In genomic region chr8:117577883-117578282, GRCm38 (mm10) we compare ENCODE assay signal across 10 mouse cellular contexts.
DNase-seq lines count a peak whose midpoint lies in the region; ATAC-seq and TF ChIP-seq lines count a peak whose summit lies in the region.
"Had no signal": no experiment of that assay in that cellular context is flagged by ENCODE, and none has a peak within 500 bp of the region (broad histone marks: within the 10 kb centered on the region; RNA-seq: fewer than 3 reads in every experiment).

No protein-coding gene starts in this region.

- H3K36me3 ChIP-seq in midbrain, embryonic 11.5 days (ENCODE audit: control insufficient read depth, insufficient read depth, low read length): no peaks in the 10 kb centered on the region
- no peaks in the 10 kb centered on the region for H3K36me3 ChIP-seq in midbrain, embryonic 10.5 days
- H3K36me3 ChIP-seq: hindbrain, embryonic 12.5 days had no signal

- WGBS in midbrain, embryonic 11.5 days: 65% methylated on average over 10 of the region's 10 CpGs
- WGBS in midbrain, embryonic 10.5 days: 56% methylated on average over 10 of the region's 10 CpGs

- DNase-seq in gastrocnemius, adult 2 months: no peak
- DNase-seq in gastrocnemius, adult 18-20 months (ENCODE audit: low spot score): no peak
- DNase-seq in midbrain, embryonic 11.5 days (ENCODE audit: low spot score, missing footprints): peak; percentile 79
- DNase-seq in midbrain, embryonic 10.5 days (ENCODE audit: low spot score): no peak
- no peak for DNase-seq in brain, embryonic 14.5 days (ENCODE audit: low read depth)
- peak; percentile 17 for DNase-seq in thymus, postnatal 14 days
- no peak for DNase-seq in right cerebral cortex, postnatal 10 days (ENCODE audit: low spot score in 2 of 2)
- DNase-seq in right cerebral cortex, postnatal 36 days (ENCODE audit: low spot score in 2 of 2): no peak
- DNase-seq: gastrocnemius, postnatal 36 days had no signal

- no peak for ATAC-seq in midbrain, embryonic 11.5 days (ENCODE audit: low FRiP score)

- no peak overlapping the region for H3K4me3 ChIP-seq in gastrocnemius, adult 2 months
- H3K4me3 ChIP-seq in midbrain, embryonic 11.5 days (ENCODE audit: low read depth, low read length): no peak overlapping the region
- H3K4me3 ChIP-seq in midbrain, embryonic 10.5 days: no peak overlapping the region
- H3K4me3 ChIP-seq: hindbrain, embryonic 12.5 days had no signal

- intact Hi-C loops in gastrocnemius, adult 2 months (cut with DNase I): no loop called here

- H3K27ac ChIP-seq in gastrocnemius, adult 2 months: no peak overlapping the region
- H3K27ac ChIP-seq in midbrain, embryonic 11.5 days (ENCODE audit: low read depth, low read length): no peak overlapping the region
- H3K27ac ChIP-seq in midbrain, embryonic 10.5 days (replicated peaks): no peak overlapping the region
- H3K27ac ChIP-seq: hindbrain, embryonic 12.5 days had no signal

- no peak for TF ChIP-seq POLR2A in brain, embryonic 14.5 days (IDR thresholded peaks at IDR 0.05; ENCODE audit: borderline replicate concordance, extremely low read depth, insufficient read depth, insufficient read length, poor library complexity, severe bottlenecking)

- no peak overlapping the region for H3K9ac ChIP-seq in midbrain, embryonic 11.5 days (ENCODE audit: low read length)
- H3K9ac ChIP-seq: hindbrain, embryonic 12.5 days had no signal

- no peaks in the 10 kb centered on the region for H3K27me3 ChIP-seq in midbrain, embryonic 11.5 days (ENCODE audit: control insufficient read depth, insufficient read depth, low read length)
- H3K27me3 ChIP-seq in midbrain, embryonic 10.5 days (ENCODE audit: low read depth, poor library complexity, severe bottlenecking): no peaks in the 10 kb centered on the region
- H3K27me3 ChIP-seq: hindbrain, embryonic 12.5 days had no signal

- no peak overlapping the region for H3K4me2 ChIP-seq in midbrain, embryonic 11.5 days
- H3K4me2 ChIP-seq: hindbrain, embryonic 12.5 days had no signal

- TF ChIP-seq CTCF in gastrocnemius, adult 2 months (IDR thresholded peaks at IDR 0.05): peak; percentile 23; the same call in 1 of the 2 replicates
- peak; percentile 50; the same call in 1 of the 2 replicates for TF ChIP-seq CTCF in brain, embryonic 14.5 days (IDR thresholded peaks at IDR 0.05; ENCODE audit: borderline replicate concordance, extremely low read depth, insufficient read depth, insufficient read length)

- no peaks in the 10 kb centered on the region for H3K4me1 ChIP-seq in midbrain, embryonic 11.5 days (ENCODE audit: control insufficient read depth, insufficient read depth, low read length)
- H3K4me1 ChIP-seq in midbrain, embryonic 10.5 days: peaks cover 10% of the 10 kb centered on the region

- no peaks in the 10 kb centered on the region for H3K9me3 ChIP-seq in midbrain, embryonic 11.5 days (ENCODE audit: control insufficient read depth, low read length)
- H3K9me3 ChIP-seq in midbrain, embryonic 10.5 days (replicated peaks): no peaks in the 10 kb centered on the region

Comparison
In these comparisons a context has a peak if more than half of its experiments do, and no peak if none do; other contexts are left out.
1. DNase-seq: peak in midbrain, embryonic 11.5 days (single experiment) and thymus, postnatal 14 days (single experiment); none in gastrocnemius, adult 2 months (single experiment), gastrocnemius, adult 18-20 months (single experiment), midbrain, embryonic 10.5 days (single experiment), brain, embryonic 14.5 days (single experiment), right cerebral cortex, postnatal 10 days (0 of 2) and right cerebral cortex, postnatal 36 days (0 of 2).